Mouse (Mus musculus) telencephalon, adult 2 months (tissue): ENCODE results near the gene Snx29.

ENCODE experiments used
- DNase-seq: peaks from one replicate; pipeline ENCODE4 v3.0.0-alpha.2; 2011; ENCODE audit warnings: low read depth, low spot score

Gene Snx29

GRCm38 (mm10) chr16:11776528-11776927 lies 453.8 kb downstream of the Snx29 start:
- no peak for DNase-seq

GRCm38 (mm10) chr16:11778191-11778590 lies 455.5 kb downstream of the Snx29 start:
- DNase-seq, result peak; percentile 36

GRCm38 (mm10) chr16:11778715-11779460 lies 456.2 kb downstream of the Snx29 start:
- DNase-seq, result peak; percentile 47

- DNase-seq, result peak; percentile 39
Measured at GRCm38 (mm10) chr16:11782082-11782481, 459.4 kb downstream of the Snx29 start.

GRCm38 (mm10) chr16:11783337-11783736 lies 460.6 kb downstream of the Snx29 start:
- no peak for DNase-seq

- DNase-seq, result no peak
Measured at GRCm38 (mm10) chr16:11784354-11784753, 461.6 kb downstream of the Snx29 start.

- DNase-seq, result no peak
Measured at GRCm38 (mm10) chr16:11785806-11786205, 463.1 kb downstream of the Snx29 start.

- no peak for DNase-seq
Measured at GRCm38 (mm10) chr16:11790476-11790875, 467.8 kb downstream of the Snx29 start.

GRCm38 (mm10) chr16:11793391-11793790 lies 470.7 kb downstream of the Snx29 start:
- DNase-seq, result no peak

GRCm38 (mm10) chr16:11794628-11795027 lies 471.9 kb downstream of the Snx29 start:
- DNase-seq, result no peak

- no peak for DNase-seq
Measured at GRCm38 (mm10) chr16:11795758-11796460, 473.2 kb downstream of the Snx29 start.

- no peak for DNase-seq
Measured at GRCm38 (mm10) chr16:11801960-11802539, 479.3 kb downstream of the Snx29 start.
